Mouse (Mus musculus): ENCODE measurements around the gene Wdr64.

Gene Wdr64

DNA sequence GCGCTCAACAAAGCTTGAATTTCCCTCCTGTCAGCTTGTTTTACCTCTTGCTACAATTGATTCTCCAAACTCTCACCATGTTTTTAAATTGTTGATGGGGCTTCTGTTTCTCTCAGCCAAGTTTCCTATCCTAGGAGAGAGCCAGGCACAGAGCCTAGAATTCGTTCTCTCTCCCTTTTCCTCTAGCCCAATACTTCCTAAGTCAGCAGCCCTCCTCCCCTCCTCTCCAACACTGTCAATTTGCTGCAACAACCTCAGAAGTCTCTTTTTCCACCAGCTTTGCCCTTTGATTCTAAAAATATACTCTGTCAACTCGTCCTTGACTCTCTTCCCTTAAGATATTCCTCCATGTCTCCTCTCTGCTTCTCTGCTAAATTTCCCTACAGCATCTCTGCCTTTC, 982 bp downstream of the Wdr64 start:
- no peak for TF ChIP-seq GATA4 (IDR thresholded peaks at IDR 0.05; ENCODE audit: insufficient replicate concordance, low read length)

DNA sequence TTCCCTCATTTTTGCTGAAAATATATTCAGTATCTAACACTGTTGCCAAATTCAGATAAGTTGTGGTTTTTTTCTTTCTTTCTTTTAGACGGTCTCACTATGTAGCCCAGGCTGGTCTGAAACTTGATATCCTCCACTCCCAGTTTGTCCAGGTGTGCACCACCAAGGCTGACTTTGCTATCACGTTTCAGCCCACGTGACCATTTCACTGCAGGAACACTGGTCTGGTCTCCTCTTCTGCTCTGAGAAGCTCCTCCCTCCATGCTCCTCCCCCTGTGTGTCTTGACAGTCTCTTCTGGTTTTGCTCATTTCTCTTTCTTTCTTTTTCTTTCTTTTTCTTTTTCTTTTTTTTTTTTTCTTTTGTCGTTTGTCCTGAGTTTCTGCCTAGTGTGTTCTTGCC, 1.4 kb downstream of the Wdr64 start:
- no peak for TF ChIP-seq GATA4 (IDR thresholded peaks at IDR 0.05; ENCODE audit: insufficient replicate concordance, low read length)

DNA sequence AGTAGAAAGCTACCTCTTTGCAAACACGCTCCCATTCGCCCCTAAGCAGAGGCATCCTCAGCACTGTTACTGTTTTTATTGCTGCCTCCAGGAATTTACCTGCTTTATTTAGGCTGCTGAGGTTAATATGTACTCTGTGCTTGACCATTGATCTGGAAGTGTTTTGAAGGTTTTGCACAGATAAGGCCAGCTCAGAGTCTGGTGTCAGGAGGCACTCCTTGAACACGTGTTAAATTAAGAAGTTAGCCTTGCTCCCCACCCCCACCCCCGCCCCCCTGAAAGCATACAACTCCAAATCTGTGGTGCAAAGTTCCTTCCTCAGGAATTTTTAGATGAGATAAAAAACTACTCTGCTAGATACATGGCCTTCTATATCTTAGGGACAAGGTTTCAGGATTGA, 2.8 kb downstream of the Wdr64 start:
- no peak for TF ChIP-seq GATA4 (IDR thresholded peaks at IDR 0.05; ENCODE audit: insufficient replicate concordance, low read length)

DNA sequence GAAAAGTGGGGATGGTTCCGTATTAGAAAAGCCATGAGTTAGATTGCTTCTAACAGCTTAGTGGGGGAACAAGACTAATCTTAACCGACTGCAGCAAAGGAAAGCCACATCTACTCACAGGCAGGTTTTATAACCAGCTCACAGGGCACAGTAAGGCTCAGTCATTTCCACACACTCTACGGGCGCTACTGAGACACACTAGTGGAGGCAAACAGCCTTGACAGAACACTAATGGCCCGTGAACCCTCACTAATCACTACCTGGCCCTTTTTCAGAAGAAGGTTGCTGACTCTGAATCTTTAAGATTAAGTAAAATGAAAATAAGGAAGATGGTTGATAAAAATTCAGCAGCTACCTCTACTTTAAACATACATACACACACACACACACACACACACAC, 9.2 kb downstream of the Wdr64 start:
- TF ChIP-seq GATA4 (IDR thresholded peaks at IDR 0.05; ENCODE audit: insufficient replicate concordance, low read length) = no peak

DNA sequence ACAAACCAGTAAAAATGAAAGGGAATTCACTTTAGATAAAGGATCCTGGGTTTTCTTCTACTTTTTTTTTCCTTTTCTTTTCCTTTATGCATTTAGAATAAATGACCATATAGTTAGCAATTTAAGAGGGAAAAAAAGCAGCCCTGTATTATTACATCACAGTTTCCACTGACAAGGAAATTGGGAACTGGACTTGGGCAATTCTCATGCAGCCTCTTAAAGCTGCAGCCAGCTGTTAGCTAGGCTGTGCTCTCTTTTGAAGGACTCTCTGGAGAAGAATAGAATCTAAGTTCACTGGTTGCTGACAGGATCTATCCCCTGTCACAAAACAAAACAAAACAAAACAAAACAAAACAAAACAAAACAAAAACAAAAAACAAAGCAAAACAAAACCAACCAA, 9.6 kb downstream of the Wdr64 start:
- TF ChIP-seq GATA4 (IDR thresholded peaks at IDR 0.05; ENCODE audit: insufficient replicate concordance, low read length) = no peak

DNA sequence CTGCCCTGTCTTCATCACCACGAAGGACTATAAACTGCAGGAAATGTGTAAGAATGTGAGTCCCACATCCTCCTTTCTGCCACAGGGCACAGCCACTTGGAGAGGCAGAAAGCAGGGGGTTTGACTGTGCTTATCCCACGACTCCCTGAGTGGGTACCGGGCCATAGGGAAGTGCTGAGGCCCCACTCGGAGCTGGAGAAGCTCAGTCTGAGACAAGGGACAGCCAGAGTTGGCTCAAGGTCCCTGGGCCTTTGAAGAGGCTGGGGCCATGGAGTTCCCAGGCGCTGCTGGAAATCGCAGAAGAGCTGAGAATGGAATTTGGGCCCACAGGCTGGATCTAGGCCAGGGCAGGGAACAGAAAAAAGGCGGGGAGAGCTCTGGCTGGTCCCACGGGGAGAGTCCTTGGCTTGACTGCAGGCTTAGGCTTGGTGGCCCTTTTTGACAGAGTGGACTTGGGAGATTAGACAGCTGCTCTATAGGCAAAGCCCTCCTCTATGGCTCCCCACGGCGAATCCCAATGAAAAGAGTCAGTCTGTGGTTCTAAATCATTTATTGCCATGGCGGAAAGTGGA, 14.0 kb downstream of the Wdr64 start:
- TF ChIP-seq GATA4 (IDR thresholded peaks at IDR 0.05; ENCODE audit: insufficient replicate concordance, low read length) = no peak

DNA sequence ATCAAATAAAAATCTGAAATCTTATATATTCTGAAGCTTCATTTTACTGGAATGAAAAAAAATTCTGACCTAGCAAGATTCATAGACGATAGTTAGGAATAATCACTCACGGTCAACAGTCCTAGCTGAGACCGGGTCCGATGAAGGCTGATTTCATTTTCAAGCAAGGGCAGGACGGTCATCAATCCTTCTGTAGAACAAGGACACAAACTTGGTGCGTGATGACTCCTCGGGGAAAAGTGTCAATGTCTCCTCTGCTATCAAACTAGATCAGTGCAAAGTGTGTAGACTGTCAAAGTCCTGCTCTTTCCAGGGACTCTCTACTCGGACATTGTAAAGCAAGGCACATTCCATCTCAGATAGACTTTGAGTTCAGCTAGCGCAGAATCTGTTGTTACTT, 18.4 kb downstream of the Wdr64 start:
- TF ChIP-seq GATA4 (IDR thresholded peaks at IDR 0.05; ENCODE audit: insufficient replicate concordance, low read length) = no peak

DNA sequence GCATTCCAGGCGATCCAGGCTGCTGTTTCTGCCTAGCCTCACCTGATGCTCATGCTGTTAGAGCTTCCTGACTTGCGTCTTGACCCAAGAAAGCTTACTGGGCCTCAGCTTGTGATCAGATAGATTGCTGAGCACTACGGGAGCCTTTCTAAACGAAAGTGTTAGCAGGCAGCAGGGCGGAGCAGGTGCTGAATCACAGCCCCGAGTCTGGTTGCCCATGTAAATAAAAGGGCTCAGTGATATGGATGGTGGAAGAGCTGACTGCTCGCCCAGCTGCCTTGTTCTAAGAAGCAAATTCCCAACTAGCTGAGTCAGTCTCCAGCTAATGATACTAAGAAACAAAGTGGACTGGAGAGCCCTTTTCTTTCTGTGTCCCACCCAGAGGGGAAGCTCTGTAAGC, 27.4 kb downstream of the Wdr64 start:
- TF ChIP-seq GATA4 (IDR thresholded peaks at IDR 0.05; ENCODE audit: insufficient replicate concordance, low read length) = no peak

DNA sequence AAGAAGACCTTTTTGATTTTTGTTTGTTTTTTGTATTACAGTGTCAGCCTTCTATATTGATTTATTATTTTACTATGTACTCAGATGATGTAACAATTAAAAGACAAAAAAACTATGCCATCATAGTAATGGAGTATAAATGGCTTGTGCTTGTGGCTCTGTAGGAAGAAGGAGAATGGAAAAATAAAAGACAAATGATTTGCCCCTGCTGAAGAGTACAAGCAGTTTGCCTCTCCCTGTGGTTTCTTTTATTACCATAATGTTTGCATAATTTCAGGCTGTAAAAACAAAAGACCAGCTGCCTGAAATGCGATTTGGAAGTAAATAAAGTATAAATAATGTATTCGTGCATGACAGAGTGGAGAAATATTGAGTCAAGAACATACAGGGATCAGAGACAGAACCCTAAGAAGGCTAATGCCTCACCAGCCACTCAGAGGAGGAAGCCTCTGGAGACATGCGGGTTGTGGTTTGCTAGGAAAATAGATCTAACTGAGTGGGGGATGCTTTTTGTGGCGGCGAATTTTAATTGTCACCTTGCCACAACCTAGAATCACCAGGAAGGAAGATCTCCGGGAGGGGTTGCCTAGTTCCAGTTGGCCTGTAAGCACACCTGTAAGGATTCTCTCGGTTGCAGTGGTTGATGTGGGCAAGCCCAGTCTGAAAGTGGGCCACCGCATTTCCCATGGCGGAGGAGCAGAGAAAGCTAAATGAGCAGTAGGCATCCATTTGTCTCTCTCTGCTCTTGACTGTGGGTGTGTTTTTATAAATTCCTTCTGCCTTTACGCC, 56.4 kb downstream of the Wdr64 start:
- TF ChIP-seq GATA4 (IDR thresholded peaks at IDR 0.05; ENCODE audit: insufficient replicate concordance, low read length) = no peak

DNA sequence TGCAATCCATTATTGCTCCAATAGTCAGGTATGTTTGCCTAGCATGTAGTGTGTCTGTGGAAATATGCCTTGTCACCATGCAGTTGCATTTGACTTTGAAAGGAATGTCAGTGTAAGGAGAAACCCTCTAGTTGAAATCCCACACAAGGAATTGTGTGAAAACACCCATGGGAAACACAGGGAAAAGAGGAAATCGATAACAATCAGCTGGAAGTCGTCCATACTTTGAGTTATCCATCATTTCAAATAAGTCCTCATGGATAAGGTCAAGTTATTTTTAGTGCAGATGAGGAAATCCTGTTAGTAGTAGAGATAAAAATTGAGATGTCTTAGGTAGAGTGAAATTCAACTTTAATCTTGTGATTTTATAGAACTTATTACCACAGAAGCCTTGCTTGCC, 96.3 kb downstream of the Wdr64 start:
- no peak for TF ChIP-seq GATA4 (IDR thresholded peaks at IDR 0.05; ENCODE audit: insufficient replicate concordance, low read length)

DNA sequence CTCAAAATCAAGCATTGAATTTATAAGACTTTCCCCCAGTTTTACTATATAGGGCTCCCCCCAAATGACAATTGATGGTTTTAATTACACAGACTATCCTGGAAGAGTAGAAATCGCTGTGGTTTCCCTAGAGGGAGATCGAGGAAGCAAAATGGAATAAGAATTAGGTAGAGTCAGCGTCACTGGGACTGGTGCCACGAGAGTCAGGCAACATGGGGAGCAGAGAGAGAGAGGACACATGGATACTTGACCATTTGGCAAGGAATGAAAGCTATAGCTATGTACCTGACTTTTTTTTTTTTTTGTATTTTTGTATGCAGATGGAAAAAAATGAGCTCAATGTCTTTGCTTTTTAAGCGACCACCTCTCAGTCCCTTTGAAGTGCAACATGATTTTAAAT, 110.0 kb downstream of the Wdr64 start:
- no peak for TF ChIP-seq GATA4 (IDR thresholded peaks at IDR 0.05; ENCODE audit: insufficient replicate concordance, low read length)

DNA sequence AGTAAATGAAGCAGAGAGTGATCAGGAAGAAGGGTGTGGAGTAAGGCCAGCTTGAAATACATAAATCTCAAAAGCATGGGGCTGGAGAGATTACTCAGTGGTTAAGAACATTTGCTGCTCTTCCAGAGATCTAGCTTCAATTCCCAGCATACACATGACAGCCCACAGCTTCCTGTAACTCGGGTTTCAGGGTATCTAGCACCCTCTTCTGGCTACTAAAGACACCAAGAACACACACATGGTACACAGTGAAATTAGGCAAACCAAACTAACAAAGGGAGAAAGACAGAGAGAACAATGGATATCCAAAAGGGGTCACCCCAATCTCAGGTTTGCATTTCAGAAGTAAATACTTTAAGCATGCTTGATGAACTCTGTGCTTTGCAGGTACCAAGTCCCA, 113.2 kb downstream of the Wdr64 start:
- no peak for TF ChIP-seq GATA4 (IDR thresholded peaks at IDR 0.05; ENCODE audit: insufficient replicate concordance, low read length)

DNA sequence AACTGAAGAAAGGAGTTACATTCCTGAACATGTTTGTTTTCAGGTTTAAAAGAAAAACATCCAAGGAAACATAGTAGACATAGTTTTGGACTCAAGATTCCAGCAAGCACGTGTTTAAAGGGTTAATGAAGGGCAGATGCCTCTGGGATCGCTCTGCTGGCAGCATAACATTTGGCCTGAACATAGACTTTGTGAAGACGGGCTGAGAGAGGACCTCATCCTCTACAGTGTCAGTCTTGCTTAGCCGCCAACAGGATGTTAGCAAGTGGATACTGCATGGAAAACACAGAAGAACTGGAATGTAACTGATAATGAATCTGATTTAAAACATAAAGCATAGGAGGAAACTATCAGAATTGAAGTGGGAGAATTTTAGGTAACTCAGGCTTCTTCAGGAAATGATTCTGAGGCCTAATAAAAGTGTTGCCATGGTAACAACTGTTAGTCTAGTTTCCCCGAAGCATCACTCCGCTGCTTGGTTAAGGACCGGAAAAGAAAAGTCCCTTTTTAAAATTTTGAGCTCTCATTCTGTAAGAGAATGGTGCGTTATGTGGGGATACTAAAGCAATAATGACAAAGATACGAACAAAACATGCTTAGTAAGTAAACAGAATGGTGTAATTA, 125.5 kb downstream of the Wdr64 start:
- TF ChIP-seq GATA4 (IDR thresholded peaks at IDR 0.05; ENCODE audit: insufficient replicate concordance, low read length) = no peak

DNA sequence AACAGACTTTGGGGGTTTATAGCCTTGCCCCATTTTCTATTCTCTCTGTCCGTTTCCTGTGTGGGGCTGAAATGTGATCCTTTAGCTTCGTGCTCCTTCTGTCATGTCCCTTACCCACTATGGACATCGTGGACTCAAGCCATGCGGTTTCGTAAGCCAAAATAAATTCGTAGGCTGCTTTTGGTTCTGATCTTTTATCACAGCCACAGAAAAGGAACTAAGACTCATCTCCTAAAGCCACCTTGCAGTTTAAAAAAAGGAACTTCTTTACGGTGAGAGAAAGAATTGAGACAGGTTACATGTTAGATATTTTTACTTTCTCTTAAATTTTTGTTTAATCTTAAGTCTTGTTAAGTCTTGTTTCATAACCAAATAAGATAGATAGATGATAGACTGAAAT, 130.1 kb downstream of the Wdr64 start:
- no peak for TF ChIP-seq GATA4 (IDR thresholded peaks at IDR 0.05; ENCODE audit: insufficient replicate concordance, low read length)

DNA sequence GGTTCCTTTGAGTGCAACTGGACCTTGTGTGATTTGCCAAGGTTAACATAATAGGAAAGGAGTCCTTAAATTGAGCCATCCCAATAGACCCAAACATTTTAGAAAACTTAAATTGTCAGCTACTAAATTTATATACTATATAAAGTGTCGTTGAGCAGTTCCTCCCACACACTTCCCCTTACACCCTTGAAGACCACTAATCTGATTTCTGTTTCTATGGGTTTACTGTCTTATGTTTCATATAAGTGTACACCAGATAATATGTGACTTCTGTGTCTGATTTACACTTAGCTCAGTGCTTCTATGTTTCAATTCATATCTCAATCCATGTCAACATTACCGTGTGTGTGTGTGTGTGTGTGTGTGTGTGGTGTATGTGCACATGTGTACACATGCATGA, 130.8 kb downstream of the Wdr64 start:
- no peak for TF ChIP-seq GATA4 (IDR thresholded peaks at IDR 0.05; ENCODE audit: insufficient replicate concordance, low read length)

DNA sequence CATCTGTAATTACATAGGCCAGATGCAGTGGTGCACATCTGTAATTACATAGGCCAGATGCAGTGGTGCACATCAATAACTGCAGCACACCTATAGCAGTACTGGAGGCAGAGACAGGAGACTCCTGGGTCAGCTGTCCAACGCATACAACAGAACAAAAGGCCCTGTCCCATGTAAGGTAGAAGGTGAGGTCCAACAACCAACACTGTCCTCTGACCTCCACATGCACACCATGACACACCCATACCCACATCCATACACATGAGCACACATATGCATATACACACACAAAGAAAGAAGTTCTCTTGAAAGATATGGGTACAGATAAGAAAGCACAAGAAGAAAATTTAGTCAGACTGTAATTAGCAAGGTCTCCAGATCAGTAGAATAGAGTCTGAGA, 157.1 kb downstream of the Wdr64 start:
- no peak for TF ChIP-seq GATA4 (IDR thresholded peaks at IDR 0.05; ENCODE audit: insufficient replicate concordance, low read length)
